Mouse (Mus musculus): ENCODE measurements around the gene Riox2.

The Riox2 gene

GRCm38 (mm10) chr16:59517447-59518219, 46.1 kb downstream of the Riox2 start:
- no peak for DNase-seq (ENCODE audit: low read depth)

GRCm38 (mm10) chr16:59521752-59522423, 50.3 kb downstream of the Riox2 start:
- DNase-seq (ENCODE audit: low read depth), result peak; percentile 22

- DNase-seq (ENCODE audit: low read depth), result no peak
Measured at GRCm38 (mm10) chr16:59526939-59527338, 55.4 kb downstream of the Riox2 start.

GRCm38 (mm10) chr16:59529570-59529969, 58.0 kb downstream of the Riox2 start:
- DNase-seq (ENCODE audit: low read depth), result no peak

GRCm38 (mm10) chr16:59531243-59531642, 59.7 kb downstream of the Riox2 start:
- DNase-seq (ENCODE audit: low read depth), result no peak

- DNase-seq (ENCODE audit: low read depth), result no peak
Measured at GRCm38 (mm10) chr16:59532561-59532960, 61.0 kb downstream of the Riox2 start.

GRCm38 (mm10) chr16:59534349-59534748, 62.8 kb downstream of the Riox2 start:
- DNase-seq (ENCODE audit: low read depth), result no peak

GRCm38 (mm10) chr16:59535673-59536072, 64.1 kb downstream of the Riox2 start:
- no peak for DNase-seq (ENCODE audit: low read depth)

- no peak for DNase-seq (ENCODE audit: low read depth)
Measured at GRCm38 (mm10) chr16:59540944-59541343, 69.4 kb downstream of the Riox2 start.

- no peak for DNase-seq (ENCODE audit: low read depth)
Measured at GRCm38 (mm10) chr16:59541382-59541781, 69.8 kb downstream of the Riox2 start.

All from NIH3T3 (cell line).